Mouse (Mus musculus): ENCODE measurements around the gene Prol1. TPM values are rescaled to one million over a fixed set of nuclear protein-coding genes. Genes with fewer than 3 reads are reported as not detected.
"Not testable (repeated sequence)": the region's sequence is repeated elsewhere in the genome, so short reads cannot be mapped to it uniquely, and the experiment has no call there.

Gene Prol1
- not detected in 2 replicates for polyA plus RNA-seq (2015; fragmentation: Nextera tagmentation; extraction: Ambion mirVana)

DNA sequence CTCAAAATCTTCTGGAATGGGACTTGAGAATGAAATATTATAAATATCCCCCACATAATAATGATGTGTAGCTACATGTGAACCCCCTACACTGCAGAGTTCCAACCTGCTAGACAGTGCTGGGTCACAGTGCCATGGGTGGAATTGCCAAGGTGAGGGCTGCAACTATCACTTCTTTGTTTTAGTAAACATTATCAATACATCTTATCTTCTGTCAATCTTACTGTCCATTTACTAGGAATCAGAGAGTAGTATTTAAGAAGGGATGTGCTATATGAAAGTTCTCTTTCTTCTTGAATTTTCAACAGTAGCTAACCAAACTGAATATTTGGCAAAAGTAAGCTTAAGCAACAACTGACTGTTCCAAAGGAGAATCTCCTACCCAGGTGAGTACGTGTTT, at the start of gene Prol1:
Prol1 (plus strand) TSS at position 301 of the 400 bp plus-strand sequence.
- H3K4me1 ChIP-seq = no peaks in the 10 kb centered on the region
- no peak within 1 kb of the TSS for H3K4me2 ChIP-seq (replicated peaks)
- H3K4me3 ChIP-seq = no peak within 1 kb of the TSS
- 100% methylated on average over 1 of the region's 1 CpGs for WGBS
- no peak for ATAC-seq (replicated peaks)
- no peak within 1 kb of the TSS for H3K9ac ChIP-seq (replicated peaks)
- no peaks in the 10 kb centered on the region for H3K9me3 ChIP-seq
- no peaks in the 10 kb centered on the region for H3K36me3 ChIP-seq
- no peak within 1 kb of the TSS for H3K27ac ChIP-seq (replicated peaks)
- no peaks in the 10 kb centered on the region for H3K27me3 ChIP-seq

DNA sequence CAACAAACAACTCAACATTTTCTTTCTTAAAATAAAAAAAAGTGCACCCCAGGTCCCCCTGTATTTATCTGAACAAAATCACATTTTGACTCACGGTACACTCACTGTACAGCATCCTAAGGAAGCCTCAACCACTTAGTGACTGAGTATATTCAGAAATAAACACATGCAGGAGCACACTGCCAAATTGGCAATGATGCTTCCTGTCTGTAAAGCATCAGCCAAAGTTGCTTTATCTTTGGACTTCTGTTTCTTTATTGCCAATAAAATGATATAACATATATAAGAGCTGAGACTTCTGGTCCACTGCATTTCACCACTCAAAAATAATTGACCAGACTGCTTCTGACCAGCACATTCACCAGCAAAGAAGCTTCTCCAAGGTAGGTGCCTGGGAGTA, 48.5 kb upstream of the Prol1 start, which contains the start of gene Gm7714:
Gm7714 (plus strand) TSS at position 301 of the 400 bp plus-strand sequence.
- Histone ChIP-seq H3K4me2 (replicated peaks) (no peak within 1 kb of the TSS), H3K9me3 (no peaks in the 10 kb centered on the region), H3K4me3 (no peak within 1 kb of the TSS), H3K27ac (replicated peaks) (no peak within 1 kb of the TSS), H3K36me3 (no peaks in the 10 kb centered on the region), H3K27me3 (no peaks in the 10 kb centered on the region), H3K9ac (replicated peaks) (no peak within 1 kb of the TSS), H3K4me1 (no peaks in the 10 kb centered on the region)
- ATAC-seq (replicated peaks) = no peak
- WGBS = 72% methylated on average over 1 of the region's 1 CpGs

DNA sequence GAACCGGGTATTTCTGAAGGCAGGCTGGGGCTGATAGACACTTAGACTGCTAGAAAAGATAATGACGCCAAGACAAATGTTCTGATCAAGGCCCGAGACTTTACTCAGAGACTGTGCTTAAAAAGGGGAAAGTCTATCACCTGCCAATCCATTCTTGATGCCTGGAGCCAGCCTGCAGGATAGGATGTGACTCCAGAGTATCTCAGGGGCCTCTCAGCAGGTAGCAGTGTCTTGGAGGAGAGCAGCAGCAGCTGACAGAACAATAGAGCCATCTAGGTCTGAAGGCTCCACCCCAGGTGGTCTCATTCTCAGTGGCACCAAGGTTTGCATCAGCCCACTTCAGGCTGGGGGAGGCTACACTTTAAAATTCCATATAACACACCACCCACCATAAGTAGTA, 5.8 kb upstream of the Prol1 start:
- H3K9me3 ChIP-seq; H3K9ac ChIP-seq (replicated peaks); H3K4me3 ChIP-seq; H3K27me3 ChIP-seq; H3K27ac ChIP-seq (replicated peaks); ATAC-seq (replicated peaks); H3K4me1 ChIP-seq; H3K36me3 ChIP-seq; H3K4me2 ChIP-seq (replicated peaks): not testable (repeated sequence)
- 66% methylated on average over 3 of the region's 3 CpGs for WGBS

- not testable (repeated sequence) for H3K4me1 ChIP-seq; H3K27me3 ChIP-seq; H3K9ac ChIP-seq (replicated peaks); H3K4me3 ChIP-seq; H3K36me3 ChIP-seq; H3K4me2 ChIP-seq (replicated peaks); H3K27ac ChIP-seq (replicated peaks); H3K9me3 ChIP-seq; ATAC-seq (replicated peaks)
- WGBS = 33% methylated on average over 2 of the region's 2 CpGs
Measured at GRCm38 (mm10) chr5:88348533-88348932, 31.4 kb downstream of the Prol1 start.

DNA sequence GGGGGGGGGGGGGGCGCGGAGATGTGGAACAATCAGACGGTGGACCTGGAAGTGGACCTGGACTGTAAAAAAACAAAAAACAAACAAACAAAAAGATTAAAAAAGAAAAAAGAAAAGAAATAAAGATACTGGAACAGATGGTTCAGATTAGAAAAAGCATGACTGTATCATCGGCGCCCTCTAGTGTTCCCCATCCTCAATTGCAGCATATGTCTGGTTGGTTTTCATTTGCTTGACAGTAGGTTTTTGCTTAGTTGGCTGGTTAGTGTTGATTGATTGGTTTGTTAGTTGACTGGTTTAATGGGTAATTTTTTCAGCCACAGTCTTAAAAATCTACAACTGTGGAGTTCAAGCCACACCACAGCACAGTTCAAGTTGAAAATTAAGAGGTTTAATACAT, 47.7 kb downstream of the Prol1 start:
- WGBS = 5% methylated on average over 4 of the region's 5 CpGs
- Histone ChIP-seq H3K9me3 (no peaks in the 10 kb centered on the region), H3K4me2 (replicated peaks) (no peak overlapping the region), H3K36me3 (no peaks in the 10 kb centered on the region), H3K27me3 (no peaks in the 10 kb centered on the region), H3K27ac (replicated peaks) (no peak overlapping the region), H3K4me1 (no peaks in the 10 kb centered on the region), H3K9ac (replicated peaks) (no peak overlapping the region), H3K4me3 (no peak overlapping the region)
- no peak for ATAC-seq (replicated peaks)

DNA sequence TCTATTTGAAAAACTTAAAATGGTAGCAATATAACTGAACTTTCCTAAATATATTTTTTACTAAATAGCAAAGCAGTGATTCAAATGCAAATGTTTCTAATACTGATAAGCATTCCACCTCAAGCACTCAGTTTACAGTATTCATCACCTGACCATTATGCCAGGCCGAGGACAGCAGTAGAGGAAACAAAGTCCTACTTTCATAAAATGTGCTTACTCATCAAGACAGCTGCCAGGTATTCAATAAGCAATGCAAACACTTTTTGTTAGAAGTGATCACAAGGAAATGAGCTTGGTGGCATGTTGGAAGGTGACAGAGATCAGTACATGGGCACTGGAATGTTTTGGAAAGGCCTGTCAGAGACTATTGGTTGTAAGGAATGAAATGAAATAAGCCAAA, 49.8 kb downstream of the Prol1 start:
- no peak for ATAC-seq (replicated peaks)
- Histone ChIP-seq H3K9me3 (no peaks in the 10 kb centered on the region), H3K27me3 (no peaks in the 10 kb centered on the region), H3K4me2 (replicated peaks) (no peak overlapping the region), H3K4me3 (no peak overlapping the region), H3K9ac (replicated peaks) (no peak overlapping the region), H3K36me3 (no peaks in the 10 kb centered on the region), H3K27ac (replicated peaks) (no peak overlapping the region), H3K4me1 (no peaks in the 10 kb centered on the region)
- 67% methylated on average over 1 of the region's 1 CpGs for WGBS

DNA sequence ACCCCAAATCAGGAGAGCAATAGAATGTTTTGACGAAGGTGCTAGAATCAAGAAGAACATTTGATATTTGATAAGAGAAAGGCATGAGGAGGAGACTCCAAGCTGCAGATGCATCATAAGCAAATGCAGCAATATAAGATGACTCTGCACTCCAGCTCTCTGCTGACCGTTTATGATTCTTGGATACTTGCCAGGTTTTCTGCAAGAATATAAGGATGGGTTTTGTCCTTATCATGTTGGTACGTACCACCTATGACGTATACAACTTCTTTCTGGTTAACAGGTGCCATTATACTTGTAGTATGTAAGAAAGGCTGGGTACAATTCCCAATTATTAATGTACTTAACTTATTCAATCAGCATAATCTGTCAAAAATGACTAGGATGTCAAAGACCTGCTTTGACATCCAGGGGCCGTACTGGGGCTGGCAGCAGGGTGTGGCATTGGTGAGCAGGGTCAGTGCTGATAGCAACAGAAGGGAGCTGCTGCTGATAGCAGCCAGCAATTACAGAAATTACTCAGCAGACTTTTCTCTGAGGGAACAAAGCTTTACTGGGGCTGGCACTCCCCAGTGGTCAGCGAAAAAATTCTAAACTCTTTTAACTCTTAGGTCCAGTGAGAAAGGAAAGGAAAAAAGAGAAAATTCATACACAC, 53.6 kb downstream of the Prol1 start:
- no peak overlapping the region for H3K27ac ChIP-seq (replicated peaks)
- H3K4me2 ChIP-seq (replicated peaks) = no peak overlapping the region
- H3K9ac ChIP-seq (replicated peaks) = no peak overlapping the region
- 84% methylated on average over 6 of the region's 6 CpGs for WGBS
- no peaks in the 10 kb centered on the region for H3K9me3 ChIP-seq
- no peaks in the 10 kb centered on the region for H3K27me3 ChIP-seq
- no peaks in the 10 kb centered on the region for H3K4me1 ChIP-seq
- H3K4me3 ChIP-seq = no peak overlapping the region
- no peaks in the 10 kb centered on the region for H3K36me3 ChIP-seq
- ATAC-seq (replicated peaks) = no peak

DNA sequence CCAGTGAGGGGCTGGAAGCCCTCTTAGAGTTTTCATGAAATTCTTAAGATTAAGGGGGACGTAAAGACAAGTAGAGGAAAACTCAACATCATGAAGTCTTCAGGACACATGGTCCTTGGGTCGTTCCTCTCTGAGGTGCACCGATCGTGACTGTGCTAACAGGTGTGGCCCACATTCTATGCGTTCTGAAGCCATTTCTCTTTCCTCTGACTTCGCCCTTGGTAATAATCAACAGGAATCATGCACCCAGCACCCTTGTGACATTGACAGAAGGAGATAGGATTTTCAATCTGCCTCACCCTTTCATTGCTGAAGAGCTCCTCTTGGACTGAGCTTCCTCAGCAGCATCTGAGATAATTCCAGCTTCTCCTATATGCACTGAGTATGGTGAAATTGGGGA, 55.5 kb downstream of the Prol1 start:
- Histone ChIP-seq H3K27ac (replicated peaks) (no peak overlapping the region), H3K4me2 (replicated peaks) (no peak overlapping the region), H3K9ac (replicated peaks) (no peak overlapping the region), H3K9me3 (no peaks in the 10 kb centered on the region), H3K27me3 (no peaks in the 10 kb centered on the region), H3K4me1 (no peaks in the 10 kb centered on the region), H3K4me3 (no peak overlapping the region), H3K36me3 (no peaks in the 10 kb centered on the region)
- WGBS = 88% methylated on average over 6 of the region's 6 CpGs
- no peak for ATAC-seq (replicated peaks)

- Histone ChIP-seq H3K27me3 (no peaks in the 10 kb centered on the region), H3K27ac (replicated peaks) (no peak within 1 kb of the TSS)
Measured at GRCm38 (mm10) chr5:88375808-88376207, 58.7 kb downstream of the Prol1 start, which contains the start of gene Amtn. Gene Amtn (plus strand): TSS chr5:88376108.

More at GRCm38 (mm10) chr5:88375808-88376207, 58.7 kb downstream of the Prol1 start, which contains the start of gene Amtn:
- no peak for ATAC-seq (replicated peaks)
- no peak within 1 kb of the TSS for H3K4me3 ChIP-seq
- no peaks in the 10 kb centered on the region for H3K4me1 ChIP-seq
- no peaks in the 10 kb centered on the region for H3K36me3 ChIP-seq
- H3K9ac ChIP-seq (replicated peaks) = no peak within 1 kb of the TSS
- H3K9me3 ChIP-seq = no peaks in the 10 kb centered on the region
- WGBS = 87% methylated on average over 4 of the region's 4 CpGs
- no peak within 1 kb of the TSS for H3K4me2 ChIP-seq (replicated peaks)

Other genes starting within 250 kb of the Prol1 start
- not detected in 2 replicates for gene Smr2, start 230.8 kb upstream of the Prol1 start, polyA plus RNA-seq (2015; fragmentation: Nextera tagmentation; extraction: Ambion mirVana)
- not detected in 2 replicates for gene Gm11116, start 205.8 kb upstream of the Prol1 start, polyA plus RNA-seq (2015; fragmentation: Nextera tagmentation; extraction: Ambion mirVana)
- not detected in 2 replicates for gene Gm11115, start 163.2 kb upstream of the Prol1 start, polyA plus RNA-seq (2015; fragmentation: Nextera tagmentation; extraction: Ambion mirVana)
- gene Gm7714, start 48.4 kb upstream of the Prol1 start, polyA plus RNA-seq (2015; fragmentation: Nextera tagmentation; extraction: Ambion mirVana) = not detected in 2 replicates
- gene Amtn, start 58.8 kb downstream of the Prol1 start, polyA plus RNA-seq (2015; fragmentation: Nextera tagmentation; extraction: Ambion mirVana) = not detected in 2 replicates
- 0.09 TPM in 1 of 2 replicates, not detected in the other for gene Ambn, start 138.7 kb downstream of the Prol1 start, polyA plus RNA-seq (2015; fragmentation: Nextera tagmentation; extraction: Ambion mirVana)
- gene Enam, start 170.7 kb downstream of the Prol1 start, polyA plus RNA-seq (2015; fragmentation: Nextera tagmentation; extraction: Ambion mirVana) = not detected in 2 replicates
- 0.22 and 0.32 TPM in 2 replicates for gene Jchain, start 210.6 kb downstream of the Prol1 start, polyA plus RNA-seq (2015; fragmentation: Nextera tagmentation; extraction: Ambion mirVana)
- gene Utp3, start 237.2 kb downstream of the Prol1 start, polyA plus RNA-seq (2015; fragmentation: Nextera tagmentation; extraction: Ambion mirVana) = 49.8 and 50.0 TPM in 2 replicates
- gene Rufy3, start 247.7 kb downstream of the Prol1 start, polyA plus RNA-seq (2015; fragmentation: Nextera tagmentation; extraction: Ambion mirVana) = 241 and 262 TPM in 2 replicates